Mouse (Mus musculus): ENCODE data around the gene Josd1. TPM values are rescaled to one million over a fixed set of nuclear protein-coding genes. Genes with fewer than 3 reads are reported as not detected.

Gene Josd1
- polyA plus RNA-seq, 1 experiment from 2014 or later: 22.3 TPM

- no peak overlapping the region for H3K9ac ChIP-seq (ENCODE audit: low read length)
- no peaks in the 10 kb centered on the region for H3K27me3 ChIP-seq (ENCODE audit: control insufficient read depth, insufficient read depth, low read length)
- H3K27ac ChIP-seq (ENCODE audit: low read length): no peak overlapping the region
- 95% methylated on average over 2 of the region's 2 CpGs for WGBS
- peaks cover 5% of the 10 kb centered on the region; the same call in 1 of the 2 replicates for H3K36me3 ChIP-seq (ENCODE audit: control insufficient read depth, insufficient read depth)
- no peaks in the 10 kb centered on the region for H3K9me3 ChIP-seq (replicated peaks; ENCODE audit: control insufficient read depth, low read length)
- no peak overlapping the region for H3K4me2 ChIP-seq (ENCODE audit: low read depth, low read length)
- no peak overlapping the region for H3K4me3 ChIP-seq (ENCODE audit: low read length)
- no peak for ATAC-seq (replicated peaks; ENCODE audit: extremely low read depth, insufficient read depth, low FRiP score)
- H3K4me1 ChIP-seq (ENCODE audit: control insufficient read depth, insufficient read depth, low read length): peaks cover 28% of the 10 kb centered on the region
Observed at GRCm38 (mm10) chr15:79696508-79696907, 8.8 kb upstream of the Josd1 start.

GRCm38 (mm10) chr15:79695516-79695915, 7.8 kb upstream of the Josd1 start:
- Histone ChIP-seq H3K27ac (ENCODE audit: low read length) (no peak overlapping the region), H3K36me3 (ENCODE audit: control insufficient read depth, insufficient read depth) (peaks cover 5% of the 10 kb centered on the region; the same call in 1 of the 2 replicates), H3K4me1 (ENCODE audit: control insufficient read depth, insufficient read depth, low read length) (peaks cover 30% of the 10 kb centered on the region), H3K4me3 (ENCODE audit: low read length) (no peak overlapping the region), H3K9ac (ENCODE audit: low read length) (no peak overlapping the region), H3K9me3 (replicated peaks; ENCODE audit: control insufficient read depth, low read length) (no peaks in the 10 kb centered on the region), H3K4me2 (ENCODE audit: low read depth, low read length) (no peak overlapping the region), H3K27me3 (ENCODE audit: control insufficient read depth, insufficient read depth, low read length) (no peaks in the 10 kb centered on the region)
- no peak for ATAC-seq (replicated peaks; ENCODE audit: extremely low read depth, insufficient read depth, low FRiP score)
- WGBS: 49% methylated on average over 3 of the region's 3 CpGs

- Histone ChIP-seq H3K4me1 (ENCODE audit: control insufficient read depth, insufficient read depth, low read length) (peaks cover 34% of the 10 kb centered on the region), H3K27me3 (ENCODE audit: control insufficient read depth, insufficient read depth, low read length) (no peaks in the 10 kb centered on the region), H3K4me3 (ENCODE audit: low read length) (no peak overlapping the region), H3K27ac (ENCODE audit: low read length) (no peak overlapping the region), H3K9ac (ENCODE audit: low read length) (no peak overlapping the region), H3K9me3 (replicated peaks; ENCODE audit: control insufficient read depth, low read length) (no peaks in the 10 kb centered on the region), H3K4me2 (ENCODE audit: low read depth, low read length) (no peak overlapping the region), H3K36me3 (ENCODE audit: control insufficient read depth, insufficient read depth) (peaks cover 5% of the 10 kb centered on the region; the same call in 1 of the 2 replicates)
- 77% methylated on average over 4 of the region's 4 CpGs for WGBS
- no peak for ATAC-seq (replicated peaks; ENCODE audit: extremely low read depth, insufficient read depth, low FRiP score)
Observed at GRCm38 (mm10) chr15:79694512-79694911, 6.8 kb upstream of the Josd1 start.

GRCm38 (mm10) chr15:79693740-79694139, 6.0 kb upstream of the Josd1 start:
- Histone ChIP-seq H3K27ac (ENCODE audit: low read length) (no peak overlapping the region), H3K4me2 (ENCODE audit: low read depth, low read length) (peak overlapping the region; percentile 24; the same call in 1 of the 2 replicates), H3K9me3 (replicated peaks; ENCODE audit: control insufficient read depth, low read length) (no peaks in the 10 kb centered on the region), H3K4me1 (ENCODE audit: control insufficient read depth, insufficient read depth, low read length) (peaks cover 35% of the 10 kb centered on the region), H3K27me3 (ENCODE audit: control insufficient read depth, insufficient read depth, low read length) (no peaks in the 10 kb centered on the region), H3K36me3 (ENCODE audit: control insufficient read depth, insufficient read depth) (peaks cover 5% of the 10 kb centered on the region; the same call in 1 of the 2 replicates), H3K4me3 (ENCODE audit: low read length) (no peak overlapping the region; the same call in 1 of the 2 replicates), H3K9ac (ENCODE audit: low read length) (no peak overlapping the region; the same call in 1 of the 2 replicates)
- no peak for ATAC-seq (replicated peaks; ENCODE audit: extremely low read depth, insufficient read depth, low FRiP score)
- WGBS: 59% methylated on average over 11 of the region's 11 CpGs

- Histone ChIP-seq H3K4me1 (ENCODE audit: control insufficient read depth, insufficient read depth, low read length) (peaks cover 39% of the 10 kb centered on the region), H3K27me3 (ENCODE audit: control insufficient read depth, insufficient read depth, low read length) (no peaks in the 10 kb centered on the region), H3K4me2 (ENCODE audit: low read depth, low read length) (peak overlapping the region; percentile 85), H3K36me3 (ENCODE audit: control insufficient read depth, insufficient read depth) (peaks cover 5% of the 10 kb centered on the region; the same call in 1 of the 2 replicates), H3K27ac (ENCODE audit: low read length) (no peak overlapping the region), H3K9ac (ENCODE audit: low read length) (no peak overlapping the region), H3K9me3 (replicated peaks; ENCODE audit: control insufficient read depth, low read length) (no peaks in the 10 kb centered on the region), H3K4me3 (ENCODE audit: low read length) (no peak overlapping the region)
- no peak for ATAC-seq (replicated peaks; ENCODE audit: extremely low read depth, insufficient read depth, low FRiP score)
- 89% methylated on average over 5 of the region's 5 CpGs for WGBS
Observed at GRCm38 (mm10) chr15:79692334-79692733, 4.6 kb upstream of the Josd1 start.

GRCm38 (mm10) chr15:79691023-79691508, 3.3 kb upstream of the Josd1 start:
- ATAC-seq (replicated peaks; ENCODE audit: extremely low read depth, insufficient read depth, low FRiP score): peak; percentile 1; the same call in 1 of the 2 replicates
- peaks cover under 1% of the 10 kb centered on the region; the same call in 1 of the 2 replicates for H3K36me3 ChIP-seq (ENCODE audit: control insufficient read depth, insufficient read depth)
- H3K4me2 ChIP-seq (ENCODE audit: low read depth, low read length): peak overlapping the region; percentile 85
- H3K9ac ChIP-seq (ENCODE audit: low read length): peak overlapping the region; percentile 81
- H3K9me3 ChIP-seq (replicated peaks; ENCODE audit: control insufficient read depth, low read length): no peaks in the 10 kb centered on the region
- no peaks in the 10 kb centered on the region for H3K27me3 ChIP-seq (ENCODE audit: control insufficient read depth, insufficient read depth, low read length)
- H3K4me1 ChIP-seq (ENCODE audit: control insufficient read depth, insufficient read depth, low read length): peaks cover 40% of the 10 kb centered on the region
- H3K4me3 ChIP-seq (ENCODE audit: low read length): peak overlapping the region; percentile 74
- peak overlapping the region; percentile 80 for H3K27ac ChIP-seq (ENCODE audit: low read length)
- under 1% methylated on average over 48 of the region's 53 CpGs for WGBS

GRCm38 (mm10) chr15:79690426-79691022, 2.8 kb upstream of the Josd1 start, which contains the start of gene Gtpbp1:
Gene Gtpbp1 (plus strand): TSS chr15:79690845.
- Histone ChIP-seq H3K4me1 (ENCODE audit: control insufficient read depth, insufficient read depth, low read length) (peaks cover 45% of the 10 kb centered on the region), H3K4me3 (ENCODE audit: low read length) (peak within 1 kb of the TSS; percentile 74), H3K9me3 (replicated peaks; ENCODE audit: control insufficient read depth, low read length) (no peaks in the 10 kb centered on the region), H3K4me2 (ENCODE audit: low read depth, low read length) (peak within 1 kb of the TSS; percentile 85), H3K27me3 (ENCODE audit: control insufficient read depth, insufficient read depth, low read length) (no peaks in the 10 kb centered on the region), H3K27ac (ENCODE audit: low read length) (peak within 1 kb of the TSS; percentile 83), H3K9ac (ENCODE audit: low read length) (peak within 1 kb of the TSS; percentile 81), H3K36me3 (ENCODE audit: control insufficient read depth, insufficient read depth) (no peaks in the 10 kb centered on the region)
- ATAC-seq (replicated peaks; ENCODE audit: extremely low read depth, insufficient read depth, low FRiP score): peak; percentile 92
- under 1% methylated on average over 45 of the region's 45 CpGs for WGBS

GRCm38 (mm10) chr15:79689662-79690425, 2.1 kb upstream of the Josd1 start:
- 13% methylated on average over 24 of the region's 24 CpGs for WGBS
- H3K36me3 ChIP-seq (ENCODE audit: control insufficient read depth, insufficient read depth): no peaks in the 10 kb centered on the region
- H3K9me3 ChIP-seq (replicated peaks; ENCODE audit: control insufficient read depth, low read length): no peaks in the 10 kb centered on the region
- peak overlapping the region; percentile 58 for H3K9ac ChIP-seq (ENCODE audit: low read length)
- peak overlapping the region; percentile 74 for H3K4me3 ChIP-seq (ENCODE audit: low read length)
- H3K4me2 ChIP-seq (ENCODE audit: low read depth, low read length): peak overlapping the region; percentile 84
- no peak for ATAC-seq (replicated peaks; ENCODE audit: extremely low read depth, insufficient read depth, low FRiP score)
- peak overlapping the region; percentile 83 for H3K27ac ChIP-seq (ENCODE audit: low read length)
- no peaks in the 10 kb centered on the region for H3K27me3 ChIP-seq (ENCODE audit: control insufficient read depth, insufficient read depth, low read length)
- peaks cover 50% of the 10 kb centered on the region for H3K4me1 ChIP-seq (ENCODE audit: control insufficient read depth, insufficient read depth, low read length)

Measured in heart, embryonic 16.5 days (tissue).